Mouse (Mus musculus): ENCODE measurements around the gene Ssx2ip. TPM values are rescaled to one million over a fixed set of nuclear protein-coding genes. Genes with fewer than 3 reads are reported as not detected.

Ssx2ip gene
- total RNA-seq, 2 experiments from 2014 or later: 109 to 127 TPM

- DNase-seq (ENCODE audit: extremely low spot score in 1 of 2, low spot score in 1 of 2): no peak
These were observed 29.4 kb downstream of the Ssx2ip start for GRCm38 (mm10) chr3:146433681-146434350.

- DNase-seq (ENCODE audit: extremely low spot score in 1 of 2, low spot score in 1 of 2): no peak
These were observed 30.2 kb downstream of the Ssx2ip start for GRCm38 (mm10) chr3:146434686-146435085.

GRCm38 (mm10) chr3:146435533-146435932 lies 31.1 kb downstream of the Ssx2ip start:
- DNase-seq (ENCODE audit: extremely low spot score in 1 of 2, low spot score in 1 of 2): no peak

DNA sequence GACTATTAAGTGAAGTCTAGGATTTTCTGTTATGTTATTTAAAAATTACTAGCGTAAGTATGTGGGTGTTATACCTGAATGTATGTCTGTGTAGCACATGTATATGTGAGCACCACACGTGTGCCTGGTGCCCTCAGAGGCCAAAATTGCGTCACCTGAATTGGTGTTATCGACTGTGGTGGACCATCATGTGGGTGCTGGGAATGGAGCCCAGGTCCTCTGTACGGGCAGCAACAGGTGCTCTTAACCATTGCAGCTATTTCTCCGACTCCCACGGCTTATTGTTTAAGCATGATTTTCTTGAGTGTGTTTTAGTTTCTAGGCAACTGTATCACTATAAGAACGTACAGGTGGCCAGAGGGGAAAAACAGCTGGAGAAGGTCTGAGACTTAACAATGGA lies 31.7 kb downstream of the Ssx2ip start:
- DNase-seq (ENCODE audit: extremely low spot score in 1 of 2, low spot score in 1 of 2): no peak

DNA sequence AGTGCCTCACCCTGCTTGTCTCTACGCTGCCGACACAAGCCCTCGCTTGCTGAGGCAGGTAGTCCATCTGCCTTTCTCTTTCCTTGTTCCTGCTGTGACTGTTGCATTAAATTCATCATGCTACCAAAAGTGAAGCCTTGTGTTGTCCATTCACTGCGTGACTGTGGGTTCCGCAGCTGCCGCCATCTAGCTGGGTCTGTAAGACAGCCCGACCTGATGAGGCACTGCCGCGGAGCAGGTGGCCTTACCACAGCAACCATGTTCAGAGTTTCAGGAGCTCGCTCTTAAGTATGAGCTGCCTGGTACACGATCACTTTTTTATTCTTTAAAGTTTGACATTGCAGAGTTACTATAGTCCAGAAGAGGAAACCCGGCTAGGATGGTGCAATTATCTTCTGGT lies 35.6 kb downstream of the Ssx2ip start:
- peak in 1 of 2 experiments; percentile 6 for DNase-seq (ENCODE audit: extremely low spot score in 1 of 2, low spot score in 1 of 2)

DNA sequence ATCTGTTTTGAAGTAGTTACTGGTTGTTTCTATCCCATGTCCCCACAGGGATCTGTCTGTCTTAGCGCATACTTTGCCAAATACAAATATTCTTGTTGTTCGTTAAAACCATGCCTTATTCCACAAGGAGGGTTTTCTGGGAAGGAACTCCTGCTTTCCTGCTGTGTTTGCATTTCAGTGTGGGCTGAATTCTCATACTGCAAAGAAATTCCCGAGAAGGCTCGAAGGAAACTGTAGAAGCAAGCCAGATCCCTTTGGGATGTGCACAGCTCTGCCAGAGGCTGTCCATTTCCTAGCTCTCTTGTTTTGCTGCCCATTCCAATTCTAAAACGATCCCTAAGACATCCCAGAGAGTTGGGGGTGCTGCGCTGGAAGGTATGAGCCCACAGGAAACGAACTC lies 36.0 kb downstream of the Ssx2ip start:
- peak in 1 of 2 experiments; percentile 2 for DNase-seq (ENCODE audit: extremely low spot score in 1 of 2, low spot score in 1 of 2)

GRCm38 (mm10) chr3:146442484-146442883 lies 38.0 kb downstream of the Ssx2ip start:
- DNase-seq (ENCODE audit: extremely low spot score in 1 of 2, low spot score in 1 of 2): no peak

DNA sequence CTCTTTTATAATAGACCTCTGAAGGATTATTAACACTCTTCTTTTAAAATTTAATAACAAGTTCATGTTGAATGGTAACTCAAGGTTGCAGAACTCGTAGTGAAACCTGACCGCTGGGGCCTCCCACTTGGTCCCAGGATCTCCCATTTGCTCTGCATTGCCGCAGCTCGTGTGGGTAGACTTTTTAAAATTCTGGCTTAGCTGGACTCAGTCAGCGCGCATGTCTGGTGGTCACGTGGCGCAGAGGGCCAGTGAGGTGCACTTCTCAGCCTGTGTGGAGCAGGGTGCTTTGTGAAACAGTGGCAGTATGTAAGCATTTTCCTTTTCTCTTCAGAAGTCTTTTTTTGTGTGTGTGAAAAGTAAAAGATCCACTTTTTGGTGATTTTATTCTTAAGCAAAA lies 38.5 kb downstream of the Ssx2ip start:
- DNase-seq (ENCODE audit: extremely low spot score in 1 of 2, low spot score in 1 of 2): no peak

GRCm38 (mm10) chr3:146443380-146443779 lies 38.9 kb downstream of the Ssx2ip start:
- no peak for DNase-seq (ENCODE audit: extremely low spot score in 1 of 2, low spot score in 1 of 2)

- DNase-seq (ENCODE audit: extremely low spot score in 1 of 2, low spot score in 1 of 2): no peak
These were observed 40.4 kb downstream of the Ssx2ip start for GRCm38 (mm10) chr3:146444880-146445279.

- no peak for DNase-seq (ENCODE audit: extremely low spot score in 1 of 2, low spot score in 1 of 2)
These were observed 42.7 kb downstream of the Ssx2ip start for GRCm38 (mm10) chr3:146447156-146447555.

GRCm38 (mm10) chr3:146447598-146447997 lies 43.2 kb downstream of the Ssx2ip start:
- DNase-seq (ENCODE audit: extremely low spot score in 1 of 2, low spot score in 1 of 2): no peak

- no peak for DNase-seq (ENCODE audit: extremely low spot score in 1 of 2, low spot score in 1 of 2)
These were observed 43.9 kb downstream of the Ssx2ip start for GRCm38 (mm10) chr3:146448372-146448771.

DNA sequence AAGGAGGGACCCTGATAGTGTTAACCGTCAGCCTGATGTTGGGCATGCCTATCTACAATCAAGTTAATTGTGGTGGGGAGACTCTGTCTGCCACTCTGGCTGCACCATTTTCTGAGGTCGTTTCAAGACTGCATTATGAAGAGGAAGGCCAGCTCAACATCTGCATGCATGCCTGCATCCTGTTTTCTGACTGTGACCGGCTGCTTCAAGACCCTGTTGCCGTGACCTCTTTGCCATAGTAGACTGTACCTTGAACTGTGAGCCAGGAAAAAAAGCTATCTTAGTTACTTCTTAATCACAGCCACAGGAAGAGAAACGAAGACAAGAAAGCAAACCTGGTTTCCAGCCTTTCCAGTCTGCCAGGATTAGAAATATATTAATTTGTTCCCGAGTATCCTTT lies 44.5 kb downstream of the Ssx2ip start:
- DNase-seq (ENCODE audit: extremely low spot score in 1 of 2, low spot score in 1 of 2): no peak

DNA sequence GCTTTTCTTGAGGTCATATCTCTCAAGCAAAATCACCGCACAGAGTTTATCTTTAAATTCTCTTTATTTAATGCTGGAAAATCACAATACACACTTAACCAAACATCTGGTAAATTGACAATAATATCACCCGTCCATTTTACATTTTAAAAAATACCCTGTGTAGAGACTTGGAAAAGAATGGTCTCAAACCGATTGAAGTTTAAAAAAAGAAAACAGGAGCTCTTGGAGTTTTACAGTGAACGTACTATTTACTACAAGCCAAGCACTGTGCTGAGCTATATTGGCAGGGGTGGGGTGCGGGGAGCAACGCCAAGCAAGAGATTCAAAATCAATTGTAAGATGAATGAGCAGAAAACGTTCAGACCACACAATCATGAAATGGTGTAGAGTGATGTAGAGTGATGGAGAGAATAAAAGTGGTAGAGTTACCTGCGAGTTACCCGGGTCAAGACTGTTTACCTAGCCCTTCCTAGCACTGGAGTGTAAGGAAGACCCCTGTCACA lies 45.4 kb downstream of the Ssx2ip start, which contains the start of gene Ctbs:
TSS of gene Ctbs (plus strand) at position 51 of the 506 bp plus-strand sequence.
- no peak for DNase-seq (ENCODE audit: extremely low spot score in 1 of 2, low spot score in 1 of 2)

DNA sequence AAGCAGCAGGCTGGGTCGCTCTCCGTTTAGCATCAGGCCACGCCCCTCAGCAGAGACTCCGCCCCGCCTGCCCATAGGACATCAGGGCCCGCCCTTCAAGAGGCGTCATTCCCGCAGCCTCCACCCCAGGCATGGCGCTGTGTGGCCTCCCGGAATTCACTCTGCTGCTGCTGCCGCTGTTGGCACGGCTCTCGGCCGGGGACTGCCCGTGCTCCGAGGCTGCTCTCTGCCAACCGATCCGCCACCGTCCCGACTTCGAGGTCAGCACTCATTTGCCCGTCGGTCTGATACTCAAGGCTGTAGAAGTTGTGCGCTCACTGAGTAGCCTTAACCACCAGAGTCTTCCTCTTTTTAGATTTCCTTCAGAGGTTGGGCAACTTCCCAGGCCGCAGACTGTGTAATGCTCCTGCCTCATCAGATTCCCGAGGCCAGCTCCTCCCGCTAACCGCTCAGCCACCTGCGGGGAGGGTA lies 46.0 kb downstream of the Ssx2ip start:
- DNase-seq (ENCODE audit: extremely low spot score in 1 of 2, low spot score in 1 of 2): peak; percentile 82 to 89

GRCm38 (mm10) chr3:146451375-146451774 lies 46.9 kb downstream of the Ssx2ip start:
- DNase-seq (ENCODE audit: extremely low spot score in 1 of 2, low spot score in 1 of 2): no peak

DNA sequence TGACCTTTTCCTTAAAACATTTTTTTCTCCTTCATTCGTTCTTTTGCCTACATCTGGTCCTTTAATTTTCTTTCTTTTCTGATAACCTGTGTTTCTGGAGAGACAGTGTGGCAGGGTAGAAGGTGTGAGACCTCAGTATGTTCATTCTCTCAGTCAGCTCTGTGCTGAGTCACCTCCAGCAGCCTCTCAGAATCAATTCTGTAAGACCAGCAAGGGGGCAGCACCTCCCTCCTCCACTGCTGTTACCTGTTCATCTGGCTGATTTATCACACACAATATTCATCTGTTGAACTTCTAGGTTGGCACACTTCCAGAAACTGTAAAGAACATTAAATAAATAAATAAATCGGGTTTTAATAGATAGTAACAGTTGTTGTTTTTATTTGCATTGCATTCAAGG lies 58.5 kb downstream of the Ssx2ip start:
- DNase-seq (ENCODE audit: extremely low spot score in 1 of 2, low spot score in 1 of 2): no peak

- no peak for DNase-seq (ENCODE audit: extremely low spot score in 1 of 2, low spot score in 1 of 2)
These were observed 64.8 kb downstream of the Ssx2ip start for GRCm38 (mm10) chr3:146469226-146469625.

- DNase-seq (ENCODE audit: extremely low spot score in 1 of 2, low spot score in 1 of 2): no peak
These were observed 68.2 kb downstream of the Ssx2ip start for GRCm38 (mm10) chr3:146472657-146473056.

DNA sequence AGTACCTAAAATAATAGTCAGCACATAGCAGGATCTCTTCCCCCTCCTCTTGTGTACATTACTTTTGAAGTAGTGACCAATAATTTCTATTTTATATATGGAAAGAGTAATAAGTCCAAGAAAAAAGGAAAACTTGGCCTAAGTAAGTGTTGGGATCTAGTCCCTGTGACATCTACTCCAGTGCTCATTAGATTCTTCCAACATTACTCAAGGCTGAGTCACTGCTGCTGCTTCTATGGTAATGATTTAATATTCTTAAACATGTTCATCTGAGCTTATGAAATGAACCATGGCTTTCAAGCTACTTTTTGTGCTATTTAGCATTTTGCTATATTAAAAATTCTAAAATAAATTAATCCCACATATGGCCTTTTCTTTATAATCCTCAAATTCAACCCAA lies 69.3 kb downstream of the Ssx2ip start:
- DNase-seq (ENCODE audit: extremely low spot score in 1 of 2, low spot score in 1 of 2): no peak

DNA sequence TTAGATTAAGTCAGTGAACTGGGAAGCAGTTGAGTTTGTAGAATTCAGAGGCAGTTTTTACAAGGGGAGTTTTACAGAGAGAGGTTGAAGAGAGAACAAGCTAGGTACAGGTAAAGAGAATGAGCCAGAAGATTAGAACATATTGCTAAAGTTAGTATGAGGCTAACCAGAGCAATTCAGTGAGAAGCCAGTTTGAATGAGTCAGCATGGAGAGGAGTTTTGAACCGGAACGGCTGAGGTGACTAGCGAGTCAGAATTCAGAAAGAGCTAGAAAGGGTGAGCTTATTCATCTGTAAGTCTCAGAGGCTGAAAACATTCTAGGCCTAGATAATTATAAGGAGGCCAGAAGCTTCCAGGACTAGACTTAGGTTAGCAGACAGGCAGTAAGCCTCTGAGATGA lies 70.0 kb downstream of the Ssx2ip start:
- DNase-seq (ENCODE audit: extremely low spot score in 1 of 2, low spot score in 1 of 2): no peak
